Mouse (Mus musculus): Measurements from ENCODE around the gene Mfng. TPM values are rescaled to one million over a fixed set of nuclear protein-coding genes. Genes with fewer than 3 reads are reported as not detected.

Mfng gene
- polyA plus RNA-seq, 1 experiment from 2014 or later: 12.4 TPM

- ATAC-seq (replicated peaks; ENCODE audit: low FRiP score) (no peak), DNase-seq (ENCODE audit: low spot score) (no peak)
- no peak overlapping the region for H3K4me2 ChIP-seq
- 61% methylated on average over 25 of the region's 25 CpGs for WGBS
- H3K4me1 ChIP-seq (replicated peaks; ENCODE audit: control insufficient read depth, insufficient read depth, low read length): no peaks in the 10 kb centered on the region
- H3K27me3 ChIP-seq (replicated peaks; ENCODE audit: control insufficient read depth, insufficient read depth, low read length): peaks cover 2% of the 10 kb centered on the region
- no peak overlapping the region for H3K9ac ChIP-seq (ENCODE audit: low read depth, low read length)
- no peaks in the 10 kb centered on the region for H3K9me3 ChIP-seq (ENCODE audit: control insufficient read depth, low read length)
- no peak overlapping the region for H3K27ac ChIP-seq (ENCODE audit: low read depth, low read length)
- no peaks in the 10 kb centered on the region for H3K36me3 ChIP-seq (ENCODE audit: control insufficient read depth, insufficient read depth, low read length)
- no peak overlapping the region for H3K4me3 ChIP-seq (ENCODE audit: low read depth, low read length)
Measured at GRCm38 (mm10) chr15:78796196-78797059, 23.2 kb upstream of the Mfng start.

- H3K4me2 ChIP-seq: no peak overlapping the region
- no peak overlapping the region for H3K4me3 ChIP-seq (ENCODE audit: low read depth, low read length)
- 79% methylated on average over 12 of the region's 12 CpGs for WGBS
- H3K27me3 ChIP-seq (replicated peaks; ENCODE audit: control insufficient read depth, insufficient read depth, low read length): no peaks in the 10 kb centered on the region
- DNase-seq (ENCODE audit: low spot score) (no peak), ATAC-seq (replicated peaks; ENCODE audit: low FRiP score) (no peak)
- H3K27ac ChIP-seq (ENCODE audit: low read depth, low read length): no peak overlapping the region
- no peaks in the 10 kb centered on the region for H3K9me3 ChIP-seq (ENCODE audit: control insufficient read depth, low read length)
- H3K36me3 ChIP-seq (ENCODE audit: control insufficient read depth, insufficient read depth, low read length): no peaks in the 10 kb centered on the region
- peaks cover 7% of the 10 kb centered on the region for H3K4me1 ChIP-seq (replicated peaks; ENCODE audit: control insufficient read depth, insufficient read depth, low read length)
- no peak overlapping the region for H3K9ac ChIP-seq (ENCODE audit: low read depth, low read length)
Measured at GRCm38 (mm10) chr15:78790990-78791389, 17.7 kb upstream of the Mfng start.

GRCm38 (mm10) chr15:78790451-78790850, 17.2 kb upstream of the Mfng start:
- ATAC-seq (replicated peaks; ENCODE audit: low FRiP score): no peak
- H3K9ac ChIP-seq (ENCODE audit: low read depth, low read length): no peak overlapping the region

GRCm38 (mm10) chr15:78789721-78790323, 16.5 kb upstream of the Mfng start:
- Histone ChIP-seq H3K4me3 (ENCODE audit: low read depth, low read length) (no peak overlapping the region), H3K36me3 (ENCODE audit: control insufficient read depth, insufficient read depth, low read length) (no peaks in the 10 kb centered on the region), H3K9ac (ENCODE audit: low read depth, low read length) (no peak overlapping the region), H3K27ac (ENCODE audit: low read depth, low read length) (no peak overlapping the region), H3K4me2 (no peak overlapping the region), H3K4me1 (replicated peaks; ENCODE audit: control insufficient read depth, insufficient read depth, low read length) (peaks cover 11% of the 10 kb centered on the region), H3K27me3 (replicated peaks; ENCODE audit: control insufficient read depth, insufficient read depth, low read length) (no peaks in the 10 kb centered on the region), H3K9me3 (ENCODE audit: control insufficient read depth, low read length) (no peaks in the 10 kb centered on the region)
- no peak for ATAC-seq (replicated peaks; ENCODE audit: low FRiP score)
- no peak for DNase-seq (ENCODE audit: low spot score)
- WGBS: 85% methylated on average over 13 of the region's 13 CpGs

More at GRCm38 (mm10) chr15:78790451-78790850, 17.2 kb upstream of the Mfng start:
- H3K36me3 ChIP-seq (ENCODE audit: control insufficient read depth, insufficient read depth, low read length): no peaks in the 10 kb centered on the region
- 52% methylated on average over 4 of the region's 4 CpGs for WGBS
- no peak for DNase-seq (ENCODE audit: low spot score)
- H3K9me3 ChIP-seq (ENCODE audit: control insufficient read depth, low read length): no peaks in the 10 kb centered on the region
- H3K27ac ChIP-seq (ENCODE audit: low read depth, low read length): no peak overlapping the region
- H3K27me3 ChIP-seq (replicated peaks; ENCODE audit: control insufficient read depth, insufficient read depth, low read length): no peaks in the 10 kb centered on the region
- H3K4me3 ChIP-seq (ENCODE audit: low read depth, low read length): no peak overlapping the region
- H3K4me1 ChIP-seq (replicated peaks; ENCODE audit: control insufficient read depth, insufficient read depth, low read length): peaks cover 11% of the 10 kb centered on the region
- H3K4me2 ChIP-seq: no peak overlapping the region

GRCm38 (mm10) chr15:78788042-78788441, 14.8 kb upstream of the Mfng start:
- no peak overlapping the region for H3K9ac ChIP-seq (ENCODE audit: low read depth, low read length)
- H3K4me3 ChIP-seq (ENCODE audit: low read depth, low read length): no peak overlapping the region
- H3K4me2 ChIP-seq: no peak overlapping the region
- peaks cover 11% of the 10 kb centered on the region for H3K4me1 ChIP-seq (replicated peaks; ENCODE audit: control insufficient read depth, insufficient read depth, low read length)
- ATAC-seq (replicated peaks; ENCODE audit: low FRiP score) (no peak), DNase-seq (ENCODE audit: low spot score) (no peak)
- 0 out of 2 replicates have a peak overlapping the region, but pooled peaks have one; percentile 15 for H3K27ac ChIP-seq (ENCODE audit: low read depth, low read length)
- H3K36me3 ChIP-seq (ENCODE audit: control insufficient read depth, insufficient read depth, low read length): no peaks in the 10 kb centered on the region
- no peaks in the 10 kb centered on the region for H3K9me3 ChIP-seq (ENCODE audit: control insufficient read depth, low read length)
- 56% methylated on average over 3 of the region's 3 CpGs for WGBS
- H3K27me3 ChIP-seq (replicated peaks; ENCODE audit: control insufficient read depth, insufficient read depth, low read length): no peaks in the 10 kb centered on the region

GRCm38 (mm10) chr15:78787287-78787856, 14.1 kb upstream of the Mfng start:
- no peak overlapping the region for H3K9ac ChIP-seq (ENCODE audit: low read depth, low read length)
- 57% methylated on average over 9 of the region's 9 CpGs for WGBS
- H3K27ac ChIP-seq (ENCODE audit: low read depth, low read length): peak overlapping the region; percentile 19; the same call in 1 of the 2 replicates
- peaks cover 11% of the 10 kb centered on the region for H3K4me1 ChIP-seq (replicated peaks; ENCODE audit: control insufficient read depth, insufficient read depth, low read length)
- no peak for ATAC-seq (replicated peaks; ENCODE audit: low FRiP score)
- H3K36me3 ChIP-seq (ENCODE audit: control insufficient read depth, insufficient read depth, low read length): no peaks in the 10 kb centered on the region
- no peaks in the 10 kb centered on the region for H3K27me3 ChIP-seq (replicated peaks; ENCODE audit: control insufficient read depth, insufficient read depth, low read length)
- DNase-seq (ENCODE audit: low spot score): no peak
- H3K4me2 ChIP-seq: no peak overlapping the region
- no peak overlapping the region for H3K4me3 ChIP-seq (ENCODE audit: low read depth, low read length)
- H3K9me3 ChIP-seq (ENCODE audit: control insufficient read depth, low read length): no peaks in the 10 kb centered on the region

- no peak overlapping the region for H3K9ac ChIP-seq (ENCODE audit: low read depth, low read length)
Measured at GRCm38 (mm10) chr15:78786411-78786818, 13.1 kb upstream of the Mfng start.

GRCm38 (mm10) chr15:78785961-78786360, 12.7 kb upstream of the Mfng start:
- Histone ChIP-seq H3K36me3 (ENCODE audit: control insufficient read depth, insufficient read depth, low read length) (no peaks in the 10 kb centered on the region), H3K27me3 (replicated peaks; ENCODE audit: control insufficient read depth, insufficient read depth, low read length) (no peaks in the 10 kb centered on the region), H3K9me3 (ENCODE audit: control insufficient read depth, low read length) (no peaks in the 10 kb centered on the region), H3K9ac (ENCODE audit: low read depth, low read length) (no peak overlapping the region), H3K27ac (ENCODE audit: low read depth, low read length) (no peak overlapping the region; the same call in 1 of the 2 replicates), H3K4me1 (replicated peaks; ENCODE audit: control insufficient read depth, insufficient read depth, low read length) (peaks cover 11% of the 10 kb centered on the region), H3K4me3 (ENCODE audit: low read depth, low read length) (no peak overlapping the region), H3K4me2 (no peak overlapping the region)
- WGBS: 25% methylated on average over 7 of the region's 7 CpGs
- DNase-seq (ENCODE audit: low spot score): no peak
- ATAC-seq (replicated peaks; ENCODE audit: low FRiP score): no peak

More at GRCm38 (mm10) chr15:78786411-78786818, 13.1 kb upstream of the Mfng start:
- Histone ChIP-seq H3K27me3 (replicated peaks; ENCODE audit: control insufficient read depth, insufficient read depth, low read length) (no peaks in the 10 kb centered on the region), H3K36me3 (ENCODE audit: control insufficient read depth, insufficient read depth, low read length) (no peaks in the 10 kb centered on the region), H3K27ac (ENCODE audit: low read depth, low read length) (no peak overlapping the region; the same call in 1 of the 2 replicates), H3K4me2 (no peak overlapping the region), H3K9me3 (ENCODE audit: control insufficient read depth, low read length) (no peaks in the 10 kb centered on the region), H3K4me3 (ENCODE audit: low read depth, low read length) (no peak overlapping the region), H3K4me1 (replicated peaks; ENCODE audit: control insufficient read depth, insufficient read depth, low read length) (peaks cover 11% of the 10 kb centered on the region)
- no peak for ATAC-seq (replicated peaks; ENCODE audit: low FRiP score)
- 75% methylated on average over 9 of the region's 9 CpGs for WGBS
- no peak for DNase-seq (ENCODE audit: low spot score)
